Mouse (Mus musculus) right cerebral cortex, postnatal 4 days (tissue): ENCODE results near the gene Utrn.

ENCODE experiments used
- DNase-seq: peaks from one replicate; pipeline ENCODE4 v3.0.0-alpha.2; 2022

The Utrn gene

GRCm38 (mm10) chr10:12489551-12490177 lies 379.5 kb downstream of the Utrn start:
- peak; percentile 6 for DNase-seq

- no peak for DNase-seq
Observed at GRCm38 (mm10) chr10:12488518-12488917, 380.6 kb downstream of the Utrn start.

- no peak for DNase-seq
Observed at GRCm38 (mm10) chr10:12488117-12488516, 381.0 kb downstream of the Utrn start.

DNA sequence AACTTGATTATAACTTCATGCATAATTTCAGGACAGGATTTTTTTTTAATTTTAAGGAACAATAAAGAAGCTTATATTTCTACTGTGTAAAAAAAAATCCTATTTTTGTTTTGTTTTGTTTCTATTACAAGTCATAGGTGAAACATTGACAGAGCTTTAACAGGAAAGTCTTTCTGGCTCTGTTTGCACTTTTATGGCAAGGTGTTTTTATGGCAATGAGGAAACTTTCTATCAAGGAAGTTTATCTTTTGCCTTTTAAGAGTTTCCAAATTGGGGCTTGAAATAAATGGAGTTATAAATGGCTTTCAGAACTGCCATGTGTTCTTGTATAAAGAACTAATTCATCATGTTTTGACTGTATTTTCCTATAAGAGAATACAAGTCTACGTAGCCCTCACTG lies 385.7 kb downstream of the Utrn start:
- DNase-seq, result no peak

DNA sequence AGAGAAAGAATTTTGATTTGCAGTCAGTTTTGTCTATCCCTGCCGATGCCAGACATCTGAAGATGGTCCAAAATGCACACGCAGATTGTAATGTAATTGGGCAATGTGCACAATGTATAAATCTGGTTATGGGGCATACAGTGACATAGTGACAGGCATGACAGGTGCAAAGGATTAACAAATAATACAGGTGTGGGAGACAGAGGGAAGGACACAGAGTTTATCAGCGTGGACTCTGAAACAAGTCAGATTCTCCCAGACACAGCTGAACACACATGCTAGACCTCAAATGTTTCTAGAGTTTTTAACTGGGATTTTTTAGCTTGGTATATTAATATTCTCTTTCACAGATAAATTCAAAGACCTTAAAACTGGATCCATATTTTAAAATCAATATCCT lies 386.2 kb downstream of the Utrn start:
- no peak for DNase-seq

DNA sequence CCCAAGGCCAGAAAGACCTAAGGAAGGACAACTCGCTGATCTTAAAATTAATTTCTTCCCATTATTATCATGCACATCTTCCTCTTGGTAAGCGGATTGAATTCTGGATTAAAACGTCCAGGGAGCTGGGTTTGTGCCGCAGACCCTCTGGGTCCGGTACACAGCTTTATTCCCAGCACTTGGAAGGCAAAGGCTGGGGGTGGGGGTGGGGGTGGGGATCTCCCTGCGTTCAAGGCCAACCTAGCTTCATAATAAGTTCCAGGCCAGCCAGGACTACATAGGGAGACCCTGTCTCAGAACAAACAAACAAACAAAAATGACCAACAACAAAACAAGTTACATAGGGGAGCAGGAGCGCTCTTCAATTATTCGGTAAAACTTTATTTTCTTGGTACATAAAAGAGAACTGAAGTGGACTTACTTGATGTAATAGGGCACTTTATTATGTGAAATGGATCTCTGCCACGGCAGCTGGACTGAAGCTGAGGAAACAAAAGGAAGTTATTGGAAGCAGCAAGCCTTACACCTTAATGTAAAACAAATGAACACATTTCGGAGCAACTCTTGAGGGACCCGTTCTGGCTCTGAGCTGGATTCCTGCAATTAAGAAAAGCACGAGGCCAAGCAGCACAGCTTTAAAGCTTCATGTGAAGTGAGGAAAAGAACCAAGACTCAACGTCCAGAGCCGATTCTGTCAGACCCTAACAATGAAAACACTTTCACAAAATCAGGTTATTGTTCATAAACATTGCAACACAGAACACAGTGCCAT lies 394.1 kb downstream of the Utrn start:
- DNase-seq, result no peak

GRCm38 (mm10) chr10:12469391-12470057 lies 399.6 kb downstream of the Utrn start:
- no peak for DNase-seq

- DNase-seq, result no peak
Observed at GRCm38 (mm10) chr10:12467544-12467943, 401.6 kb downstream of the Utrn start.

GRCm38 (mm10) chr10:12460945-12461344 lies 408.2 kb downstream of the Utrn start:
- DNase-seq, result no peak

DNA sequence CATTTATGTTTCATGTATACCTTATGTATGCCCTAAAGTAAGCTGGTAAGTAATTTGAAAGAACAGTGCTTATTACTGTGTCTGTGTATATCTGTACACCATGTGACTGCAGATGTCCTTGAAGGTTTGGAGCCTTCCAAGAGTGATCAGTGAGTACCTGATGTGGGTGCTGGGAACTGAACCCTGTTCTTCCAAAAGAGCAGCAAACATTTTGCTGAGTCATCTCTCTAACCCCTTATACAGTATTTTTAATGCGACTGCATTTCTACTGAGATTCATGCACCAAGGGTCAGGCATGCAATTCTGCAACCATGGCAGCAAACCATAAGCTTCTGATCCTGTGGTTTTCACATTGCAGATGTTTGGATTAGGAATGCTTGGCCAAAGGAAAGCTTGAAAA lies 412.3 kb downstream of the Utrn start:
- no peak for DNase-seq

DNA sequence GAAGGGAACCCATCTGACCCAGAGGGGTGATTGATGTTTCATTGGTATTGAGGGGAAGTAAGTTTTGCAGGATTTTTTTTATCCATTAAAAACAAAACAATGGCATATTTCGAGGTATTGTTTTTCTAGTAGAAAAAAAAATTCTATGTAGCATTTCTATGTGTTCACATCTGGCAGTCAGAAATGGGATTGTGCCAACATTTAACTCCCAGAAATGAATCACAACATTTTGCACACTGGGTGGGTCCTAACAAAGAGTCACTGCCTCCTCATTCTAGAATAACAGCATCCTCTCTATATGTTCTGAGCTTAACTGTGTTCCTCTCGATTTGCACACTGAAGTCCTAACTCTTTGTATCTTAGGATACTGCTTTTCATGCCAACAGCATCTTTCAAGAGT lies 416.5 kb downstream of the Utrn start:
- DNase-seq, result no peak

GRCm38 (mm10) chr10:12444122-12444521 lies 425.0 kb downstream of the Utrn start:
- no peak for DNase-seq

DNA sequence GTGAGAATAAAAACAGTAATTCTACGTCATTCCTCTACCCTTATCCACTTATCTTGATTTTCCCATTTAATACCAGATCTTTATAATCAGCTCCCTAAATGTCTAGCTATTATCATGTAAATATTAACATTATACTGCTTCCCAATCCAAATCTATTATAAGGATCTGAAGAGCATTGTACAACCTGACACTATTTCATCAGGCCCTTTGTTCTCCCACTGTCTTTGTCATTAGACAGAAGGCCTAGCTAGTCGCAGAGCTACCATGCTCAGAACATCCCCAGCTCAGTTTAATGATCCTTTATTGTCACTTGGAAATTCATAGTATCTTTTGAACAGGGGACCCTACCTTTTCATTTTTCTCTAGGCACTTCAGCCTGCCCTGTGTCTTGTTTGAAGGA lies 436.0 kb downstream of the Utrn start:
- DNase-seq, result no peak

- DNase-seq, result no peak
Observed at GRCm38 (mm10) chr10:12430399-12430798, 438.8 kb downstream of the Utrn start.

GRCm38 (mm10) chr10:12426866-12427265 lies 442.3 kb downstream of the Utrn start:
- DNase-seq, result peak; percentile 11

GRCm38 (mm10) chr10:12424944-12425343 lies 444.2 kb downstream of the Utrn start:
- DNase-seq, result no peak

- no peak for DNase-seq
Observed at GRCm38 (mm10) chr10:12423994-12424725, 445.0 kb downstream of the Utrn start.

DNA sequence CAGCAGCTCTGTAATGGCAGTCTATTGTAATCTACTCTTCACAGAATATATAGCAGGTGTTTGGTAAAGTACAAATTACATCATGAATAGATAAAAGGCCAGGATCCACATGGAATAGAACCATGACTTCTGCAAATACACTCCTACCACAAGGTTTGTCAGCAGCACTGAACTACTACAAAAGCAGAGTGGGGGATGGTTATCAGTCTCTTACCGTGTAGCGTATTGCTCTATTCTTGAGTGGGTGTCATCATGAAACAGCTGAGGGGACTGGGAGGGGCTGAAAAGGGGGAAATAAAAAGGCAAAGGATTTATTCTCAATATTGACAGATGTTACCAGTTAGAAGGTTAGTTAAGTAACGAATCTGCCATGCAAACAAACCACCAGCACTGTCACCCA lies 454.2 kb downstream of the Utrn start:
- no peak for DNase-seq

DNA sequence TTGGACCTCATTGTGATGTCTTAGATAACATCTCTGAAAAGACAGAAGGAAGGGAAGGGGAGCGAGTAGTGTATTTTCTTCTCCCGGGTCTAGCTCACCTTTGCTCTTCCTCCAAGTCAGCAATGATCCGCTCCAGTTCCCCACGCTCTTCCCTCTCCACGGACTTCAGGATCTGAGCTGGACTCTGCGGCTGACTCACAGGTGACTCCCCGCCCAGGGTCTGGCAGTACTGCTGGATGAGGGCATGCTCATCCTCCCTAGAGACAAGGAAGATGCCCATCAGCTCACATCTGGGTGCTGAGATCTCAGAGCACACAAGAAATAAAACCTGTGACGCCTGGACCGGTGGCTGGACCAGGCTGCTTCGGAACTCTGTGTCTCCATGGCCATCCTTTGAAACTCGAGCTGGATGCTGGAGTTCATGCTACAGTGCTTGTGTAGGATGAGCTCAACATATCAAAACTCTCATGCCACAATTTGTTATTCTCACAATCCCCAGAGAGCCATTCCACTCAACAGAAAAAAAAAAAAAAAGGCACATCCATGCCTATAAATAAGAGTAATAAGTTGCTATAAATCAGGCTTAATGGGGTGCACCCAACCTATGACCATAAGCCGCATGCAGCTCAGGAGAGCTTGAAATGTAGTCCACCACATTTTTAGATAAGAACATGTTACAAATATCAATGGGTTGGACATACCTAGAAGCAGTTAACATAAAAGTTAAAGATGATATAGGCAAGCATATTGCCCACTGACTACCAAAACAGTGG lies 462.6 kb downstream of the Utrn start:
- DNase-seq, result no peak

- DNase-seq, result no peak
Observed at GRCm38 (mm10) chr10:12399450-12399849, 469.7 kb downstream of the Utrn start.

DNA sequence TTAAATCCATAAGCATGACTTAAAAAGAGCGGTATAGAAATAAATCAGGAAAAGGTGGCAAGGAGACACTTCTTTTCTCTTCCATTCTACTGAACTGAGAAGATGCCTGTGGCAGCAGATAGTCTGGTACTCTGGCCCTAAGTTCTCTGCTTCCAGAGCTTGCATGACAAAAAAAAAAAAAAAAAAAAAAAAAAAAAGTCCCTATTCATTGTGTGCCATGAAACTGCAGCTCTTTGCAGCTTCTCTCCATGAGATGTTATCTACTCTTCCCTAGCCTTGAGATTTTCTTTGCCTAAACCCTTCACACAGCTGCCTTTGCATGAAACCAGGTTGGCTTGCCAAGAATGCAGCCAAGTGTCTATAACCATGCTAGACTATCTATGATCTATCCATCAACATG lies 489.0 kb downstream of the Utrn start:
- DNase-seq, result no peak

- no peak for DNase-seq
Observed at GRCm38 (mm10) chr10:12379123-12379522, 490.0 kb downstream of the Utrn start.

DNA sequence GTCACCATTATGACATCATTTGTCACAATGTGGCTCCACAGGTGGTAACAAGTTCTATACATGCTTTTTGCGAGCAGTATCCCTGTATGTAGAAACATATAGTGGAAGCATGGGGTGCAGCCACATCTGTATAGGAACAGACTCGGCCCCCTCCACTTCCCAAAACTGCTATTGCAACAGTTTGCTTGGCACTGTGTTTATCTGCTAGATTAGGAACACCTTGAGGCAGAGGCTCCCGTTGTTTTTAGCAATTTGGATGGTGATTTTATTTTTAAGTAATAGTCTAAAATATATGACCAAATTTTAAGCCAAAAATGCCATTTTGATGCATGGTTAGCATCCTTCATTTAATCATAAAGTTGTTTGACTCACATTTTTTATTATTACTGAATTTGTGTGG lies 491.4 kb downstream of the Utrn start:
- DNase-seq, result no peak
